Mouse (Mus musculus) heart, postnatal 14 days (tissue): Measurements from ENCODE around the gene Cnksr3. TPM values are rescaled to one million over a fixed set of nuclear protein-coding genes. Genes with fewer than 3 reads are reported as not detected.

ENCODE experiments used
- DNase-seq, 2 experiments: peaks; one replicate each; pipeline ENCODE4 v3.0.0; 2021 to 2022
- intact Hi-C: fragments of 180-260 bp; cut with DNase I; formaldehyde crosslinking; loops from one replicate; pipeline ENCODE4 v1.15.1; 2025
- long read RNA-seq, 2 experiments: library from polyadenylated mRNA; stranded (forward); transcript quantifications; one replicate each; pipeline ENCODE4 v2.0.0; 2021
- total RNA-seq, 2 experiments: library from RNA; stranded (reverse); gene quantifications; 2 replicates each; pipeline ENCODE4 v1.2.3; 2021

Cnksr3 gene
- 10 to 100 TPM; 21.9 to 22.5 TPM for total RNA-seq
- long read RNA-seq, experiment 1, transcript Cnksr3-201 (13 exons, 3,447 nt): major isoform, 12 of 17 reads
- long read RNA-seq, experiment 1, partial matches to known transcripts: 5 of 17 reads
- long read RNA-seq, experiment 1, other reads (novel, unspliced or antisense): 0 of 17 reads
- long read RNA-seq, experiment 2, transcript Cnksr3-201 (13 exons, 3,447 nt): major isoform, 16 of 24 reads
- long read RNA-seq, experiment 2, partial matches to known transcripts: 8 of 24 reads
- long read RNA-seq, experiment 2, other reads (novel, unspliced or antisense): 0 of 24 reads

DNA sequence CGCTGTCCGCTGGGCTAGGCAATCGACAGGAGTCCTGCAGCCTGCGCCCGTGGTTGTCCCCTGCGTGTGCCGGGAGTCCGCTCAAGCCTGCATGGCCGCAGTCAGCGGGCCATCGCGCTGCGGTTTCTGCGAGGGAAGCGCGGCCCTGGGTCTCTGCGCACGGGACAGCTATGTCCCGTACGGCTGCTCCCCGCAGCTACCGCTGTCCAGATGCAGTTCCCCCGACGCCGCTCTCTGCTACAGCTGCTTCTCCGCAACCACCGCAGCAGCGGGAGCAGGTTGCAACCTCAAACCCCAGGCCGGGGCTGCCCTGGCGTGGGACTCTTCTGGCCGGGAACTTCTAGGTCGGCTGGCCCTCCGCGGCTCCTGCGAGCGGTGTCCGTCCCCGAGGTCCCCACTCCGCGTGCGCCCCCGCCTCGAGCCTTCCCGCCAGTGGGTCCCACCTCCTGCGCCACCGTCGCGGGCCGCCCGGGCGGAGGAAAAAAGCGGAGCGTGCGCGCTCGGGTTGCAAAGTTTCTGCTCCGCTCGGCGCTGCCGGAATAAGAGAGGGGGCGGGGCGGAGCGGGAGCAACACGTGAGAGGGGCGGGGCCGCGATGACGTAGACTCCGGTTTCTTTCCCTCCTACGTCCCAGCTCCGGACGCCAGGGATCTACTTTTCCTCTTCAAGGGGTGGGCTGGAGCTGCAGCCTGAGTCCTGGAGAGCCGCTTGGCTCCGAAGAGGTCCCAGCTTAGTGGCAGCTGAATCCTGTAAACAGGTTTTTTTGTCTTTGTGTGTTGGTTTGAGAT is at the start of gene Cnksr3:
TSS of gene Cnksr3 (minus strand) at position 542 of the 787 bp plus-strand sequence.
- intact Hi-C loops: loop anchor here (5.0 kb wide), 3 partner anchors 70 to 120 kb away; no protein-coding TSS in a partner anchor
- peak; percentile 98 to 99 for DNase-seq

DNA sequence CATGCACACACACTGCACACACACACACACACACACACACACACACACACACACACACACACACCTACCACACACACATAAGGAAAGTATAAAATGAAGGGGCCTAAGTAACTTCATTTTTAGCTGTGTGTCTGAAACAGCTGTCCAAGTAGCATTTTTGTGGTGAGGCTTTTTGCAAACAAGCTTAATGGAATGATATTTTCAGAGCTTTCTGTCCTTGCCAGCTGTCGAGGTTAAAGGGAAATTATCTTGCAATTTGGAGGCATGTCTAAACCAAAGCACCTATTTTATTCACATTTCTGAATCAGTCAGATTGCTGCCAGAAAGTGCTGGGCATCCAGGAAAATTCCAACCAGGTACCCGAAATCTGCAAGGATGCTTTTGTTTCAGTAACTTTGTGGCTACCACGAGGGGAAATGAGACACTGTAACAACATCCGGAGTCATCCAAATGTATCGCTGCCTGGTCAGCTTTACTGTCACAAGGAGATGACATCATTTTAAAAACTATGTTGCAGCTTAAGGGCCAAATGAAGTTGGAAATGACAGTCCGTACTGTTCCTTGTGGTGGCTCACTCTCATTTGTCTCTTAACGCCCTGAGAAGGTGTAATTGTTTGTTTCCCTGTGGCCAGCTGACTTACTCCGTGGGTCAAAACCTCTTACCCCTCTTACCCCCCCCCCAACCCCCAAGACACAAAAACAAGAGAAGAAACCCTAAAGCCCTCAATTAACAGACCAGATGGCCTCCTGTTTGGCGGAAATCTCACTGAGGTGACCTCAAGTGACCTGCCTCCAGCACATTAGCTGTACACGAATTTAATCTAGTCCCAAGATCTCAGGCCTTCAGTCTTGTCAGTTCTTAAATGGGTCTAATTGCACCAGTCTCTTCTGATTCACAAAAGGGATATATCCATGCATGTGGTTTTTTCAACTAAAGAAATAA is 48.4 kb upstream of the Cnksr3 start:
- intact Hi-C loops: no loop called here
- no peak for DNase-seq

DNA sequence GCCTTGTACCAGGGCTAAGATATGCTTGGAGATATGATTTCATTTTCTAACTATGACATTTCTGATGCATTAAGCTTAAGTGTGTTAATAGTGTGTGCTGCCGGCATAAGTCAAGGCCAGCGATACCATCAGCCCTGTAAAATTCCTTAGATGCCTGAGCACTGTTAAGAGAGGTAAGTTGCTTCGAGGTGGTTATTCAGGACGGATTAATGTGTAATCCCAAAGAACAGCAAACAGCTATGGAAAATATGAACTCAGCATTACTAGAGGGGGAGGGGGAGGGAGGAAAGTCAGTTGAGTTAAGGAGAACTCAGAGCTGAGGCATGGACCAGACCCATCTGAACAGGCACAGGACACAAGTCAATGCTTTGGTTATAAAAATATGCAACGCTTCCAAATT is 46.6 kb upstream of the Cnksr3 start:
- intact Hi-C loops: no loop called here
- DNase-seq: no peak

DNA sequence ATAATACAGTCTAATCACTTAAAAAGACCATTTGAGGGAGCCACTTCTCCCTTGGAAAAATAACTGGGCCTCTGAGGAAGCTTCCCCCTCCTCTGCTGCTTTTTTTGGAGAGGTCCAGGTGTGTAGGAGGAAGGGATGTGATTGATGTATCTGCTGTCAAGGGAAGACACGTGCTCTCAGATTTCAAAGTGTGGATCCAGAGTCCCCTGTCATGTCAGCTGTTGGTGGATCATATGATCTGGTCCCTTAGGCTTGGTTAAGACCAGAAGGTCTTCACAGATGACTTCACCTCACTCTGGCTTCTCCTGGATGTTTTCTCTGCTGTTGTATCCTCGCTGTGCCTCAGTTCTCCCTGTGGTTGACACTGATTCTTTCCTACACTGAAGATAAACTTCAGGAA is 38.4 kb upstream of the Cnksr3 start:
- no peak for DNase-seq
- intact Hi-C loops: no loop called here

DNA sequence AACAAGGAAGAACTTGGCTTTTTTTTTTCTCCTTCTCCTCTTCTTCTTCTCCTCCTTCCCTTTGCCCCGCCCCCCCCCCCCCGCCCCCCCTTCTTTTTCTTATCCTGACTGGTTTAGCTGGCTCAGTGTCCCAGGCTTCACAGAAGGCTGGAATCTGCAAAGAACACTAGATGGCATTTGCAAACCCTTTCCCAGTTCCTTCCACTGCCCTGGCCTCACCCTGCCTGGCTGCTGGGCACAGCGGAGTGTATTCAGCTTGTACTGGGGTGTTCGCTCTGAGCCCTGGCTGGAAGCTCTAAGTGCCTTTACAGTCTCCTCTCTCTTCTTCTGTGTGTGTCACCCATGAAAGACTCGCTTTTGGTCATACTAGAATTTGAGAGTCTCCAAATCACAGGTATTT is 22.6 kb upstream of the Cnksr3 start:
- DNase-seq: peak in 1 of 2 experiments; percentile 12
- intact Hi-C loops: no loop called here

DNA sequence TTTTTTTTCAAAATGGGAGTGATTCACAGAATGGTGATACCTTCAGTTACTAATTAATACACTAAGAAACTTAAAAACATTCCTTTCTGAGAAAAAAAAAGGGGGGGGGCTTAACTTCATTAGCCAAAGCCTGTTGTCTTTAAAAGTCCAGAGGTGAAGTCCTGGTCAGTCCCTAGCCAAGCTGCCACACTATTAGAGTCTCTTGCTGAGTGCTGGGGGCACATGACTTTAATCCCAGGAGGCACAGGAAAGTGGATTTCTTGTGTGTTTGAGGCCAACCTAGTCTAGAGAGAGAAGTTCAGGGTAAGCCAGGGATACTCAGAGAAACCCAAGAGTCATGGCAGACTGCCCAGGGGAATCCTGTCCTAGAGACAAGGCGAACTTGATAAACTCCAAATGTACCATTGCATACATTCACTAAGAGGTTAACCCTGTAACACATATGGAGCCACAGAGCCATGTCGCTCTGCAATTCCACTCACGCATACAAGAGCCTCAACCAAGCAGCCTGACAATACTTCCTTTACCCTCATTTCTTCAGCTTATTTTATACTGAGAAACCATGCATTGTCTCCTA is 5.6 kb upstream of the Cnksr3 start:
- intact Hi-C loops: no loop called here

DNA sequence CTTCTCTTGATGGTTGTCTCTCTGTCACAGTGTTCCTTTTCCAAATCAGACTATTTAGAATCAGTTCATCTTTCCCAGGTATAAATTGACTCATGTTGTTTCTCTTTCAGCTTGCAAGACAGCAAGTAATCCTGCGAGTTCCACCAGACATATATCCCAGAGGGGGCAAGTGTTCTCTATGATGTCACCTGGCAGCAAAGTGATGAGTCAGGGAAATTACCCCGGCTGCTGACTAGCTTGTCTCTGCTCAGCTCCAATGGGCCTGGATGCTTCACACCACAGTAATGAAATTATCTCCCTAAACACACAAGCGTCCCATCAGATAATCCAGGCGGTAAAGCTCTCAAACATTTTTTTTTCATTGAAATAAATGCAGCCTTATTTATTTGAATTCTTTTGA is 2.7 kb upstream of the Cnksr3 start:
- intact Hi-C loops: loop anchor here (5.0 kb wide), 3 partner anchors 72 to 118 kb away; no protein-coding TSS in a partner anchor
- DNase-seq: no peak

More for the DNA sequence above, 5.6 kb upstream of the Cnksr3 start:
- DNase-seq: no peak

DNA sequence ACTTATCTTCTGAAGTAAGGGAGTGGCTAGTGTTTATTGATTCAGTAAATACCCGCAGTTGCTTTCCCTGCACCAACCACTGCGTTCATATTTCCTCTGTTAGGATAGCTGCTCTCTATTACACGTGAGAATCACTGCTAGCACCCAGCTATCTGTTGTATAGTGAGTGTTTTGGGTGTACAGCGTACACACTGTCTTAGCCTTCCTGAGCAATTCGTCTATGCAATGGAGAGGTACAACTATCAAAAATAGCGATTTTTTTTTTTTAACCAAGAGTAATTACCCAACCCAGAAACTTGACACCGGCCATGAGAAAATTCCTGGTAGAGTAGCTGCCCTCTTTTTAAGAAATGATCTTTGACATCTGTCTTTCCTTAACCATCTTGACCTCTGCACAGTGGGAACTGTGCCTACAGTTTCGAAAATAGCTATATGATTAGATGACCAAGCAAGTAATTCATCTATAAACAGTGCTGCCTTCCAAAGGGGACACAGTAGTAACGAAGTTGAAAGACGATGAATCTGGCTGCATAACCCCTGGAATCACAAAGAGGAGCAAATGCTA is 1.1 kb upstream of the Cnksr3 start:
- intact Hi-C loops: loop anchor here (5.0 kb wide), 3 partner anchors 71 to 119 kb away; no protein-coding TSS in a partner anchor
- no peak for DNase-seq

DNA sequence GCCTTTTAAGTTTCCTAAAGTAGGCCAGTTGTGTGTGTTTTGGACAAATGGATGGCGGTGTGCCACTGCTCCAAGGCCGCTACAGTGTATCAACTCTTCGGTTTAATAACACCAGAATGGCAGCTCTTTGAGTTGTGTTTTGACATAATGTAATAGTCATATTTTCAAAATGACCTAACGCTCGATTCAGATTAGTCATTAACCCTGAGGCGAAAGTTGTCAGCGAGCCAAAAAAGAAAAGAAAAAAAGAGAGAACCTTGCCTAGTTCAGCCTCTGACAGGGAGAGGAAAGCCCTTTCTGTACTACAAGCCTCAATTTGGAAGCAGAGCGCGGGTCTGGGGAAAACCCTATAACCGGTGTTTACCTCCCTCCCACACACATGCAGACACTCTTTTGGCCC is 500 bp upstream of the Cnksr3 start:
- intact Hi-C loops: loop anchor here (5.0 kb wide), 3 partner anchors 70 to 120 kb away; no protein-coding TSS in a partner anchor
- DNase-seq: no peak

DNA sequence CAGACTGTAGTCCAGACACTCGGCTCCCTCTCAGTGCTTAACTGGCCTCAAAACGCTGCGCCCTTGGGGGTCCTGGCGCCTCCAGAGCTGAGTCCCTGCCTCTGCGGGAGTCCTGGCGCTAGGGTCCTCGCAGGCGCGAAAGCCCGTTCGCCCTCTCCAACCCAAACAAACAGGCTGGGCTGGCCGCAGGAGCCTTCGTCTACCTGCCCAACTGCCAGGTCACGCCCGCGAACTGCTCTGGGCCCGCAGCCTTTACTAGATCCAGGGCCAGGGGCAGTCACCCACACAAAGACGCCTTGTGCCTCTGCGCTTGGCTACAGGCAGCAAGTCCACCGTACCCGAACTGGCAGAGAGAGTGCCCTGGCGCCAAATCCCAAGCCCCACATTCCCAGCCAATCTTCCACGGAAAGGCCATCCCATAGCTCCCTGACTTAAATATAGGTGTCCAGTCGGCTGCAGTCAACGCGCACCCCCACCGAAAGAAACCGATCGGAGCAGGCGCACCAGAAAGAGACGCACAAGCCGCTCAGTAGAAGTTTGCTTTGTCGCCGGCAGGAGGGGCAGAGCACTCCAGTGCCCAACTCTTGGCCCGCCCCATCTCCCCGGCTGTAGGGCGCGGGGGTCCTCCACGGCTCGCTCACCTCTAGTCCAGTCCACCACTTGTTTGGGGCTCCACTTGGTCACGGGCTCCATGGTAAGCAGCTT is 894 bp downstream of the Cnksr3 start:
- DNase-seq: peak; percentile 80 to 81
- intact Hi-C loops: loop anchor here (5.0 kb wide), 3 partner anchors 69 to 121 kb away; no protein-coding TSS in a partner anchor

DNA sequence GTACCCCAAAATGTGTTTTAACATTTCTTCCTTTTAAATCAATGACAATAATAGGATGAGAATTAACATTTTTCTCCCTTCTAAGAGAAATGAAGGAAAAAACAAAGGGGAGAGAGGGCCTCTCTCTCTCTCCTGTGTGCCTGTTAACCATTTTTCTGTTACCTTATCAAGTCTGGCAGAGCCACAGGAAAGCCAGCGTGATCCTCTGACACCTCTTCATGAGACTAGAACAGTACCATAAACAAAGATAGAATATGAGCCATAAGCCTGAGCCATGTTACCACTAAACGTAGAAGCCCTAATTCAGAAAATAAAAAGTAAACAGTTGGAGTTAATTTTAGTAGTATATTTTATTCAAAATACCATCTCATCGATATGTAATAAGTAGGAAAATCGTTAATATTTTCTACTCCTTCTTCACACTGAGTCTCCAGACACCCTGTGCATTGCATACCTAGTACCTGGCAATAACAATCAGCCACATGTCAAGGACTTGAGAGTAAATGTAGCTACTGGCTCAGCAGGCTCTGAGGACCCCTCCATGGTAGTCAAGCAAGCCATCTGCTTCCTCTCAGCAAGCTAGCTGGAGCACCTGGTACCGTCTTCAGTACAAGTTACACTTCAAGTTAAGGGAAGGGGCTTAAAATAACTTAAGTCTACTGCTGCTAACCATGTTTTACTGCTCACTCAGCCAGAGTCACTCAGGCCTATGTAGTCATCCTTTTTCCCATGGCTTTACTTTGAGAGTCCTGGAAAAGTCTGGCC is 2.2 kb downstream of the Cnksr3 start:
- intact Hi-C loops: loop anchor here (5.0 kb wide), 3 partner anchors 68 to 122 kb away; no protein-coding TSS in a partner anchor

DNA sequence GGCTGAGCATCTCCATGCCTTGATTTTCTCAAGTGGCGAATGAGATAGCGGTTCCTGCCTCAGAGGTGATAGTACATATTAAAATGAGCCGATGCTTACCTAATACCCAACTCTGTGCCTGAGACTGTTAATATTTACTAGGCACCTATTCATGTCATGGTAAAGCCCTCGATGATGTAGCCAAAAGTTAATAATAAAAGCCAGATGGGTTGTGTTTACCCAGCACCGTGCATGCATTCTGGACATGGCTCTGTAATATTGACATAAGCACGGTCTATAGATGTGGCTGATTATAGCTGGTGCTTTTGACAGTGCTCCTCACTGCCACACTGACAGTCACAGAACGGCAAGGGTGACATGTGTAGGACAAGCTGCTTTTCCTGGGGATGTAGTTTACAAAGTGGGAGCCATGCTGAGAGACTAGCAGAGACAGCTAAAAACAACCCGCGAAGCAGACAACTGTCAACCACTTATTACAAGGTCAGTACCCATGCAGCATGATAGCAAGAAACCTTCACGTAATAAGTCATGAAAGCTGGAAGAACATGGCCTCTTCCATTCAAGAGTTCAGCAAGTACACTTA is 3.1 kb downstream of the Cnksr3 start:
- DNase-seq: no peak
- intact Hi-C loops: no loop called here

More for the DNA sequence above, 2.2 kb downstream of the Cnksr3 start:
- no peak for DNase-seq

DNA sequence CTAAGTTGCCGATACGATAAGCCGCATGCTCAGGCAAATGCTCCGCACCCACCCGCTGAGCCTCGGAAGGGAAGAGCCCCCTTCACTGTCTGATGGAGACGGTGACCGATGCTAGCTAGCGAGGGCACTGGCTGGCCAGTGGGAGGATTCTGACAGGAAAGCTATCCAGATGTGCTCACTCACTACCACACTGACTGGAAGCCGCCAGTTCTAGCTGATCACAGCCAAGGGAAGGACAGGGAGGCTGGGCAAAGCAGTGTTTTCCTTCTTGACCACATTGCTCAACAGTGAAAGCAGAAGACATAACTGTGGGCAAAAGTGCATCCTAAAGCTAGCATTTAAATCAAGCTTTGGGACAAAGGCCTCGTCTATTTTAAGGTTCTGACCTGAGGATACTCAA is 4.7 kb downstream of the Cnksr3 start:
- DNase-seq: no peak
- intact Hi-C loops: no loop called here

DNA sequence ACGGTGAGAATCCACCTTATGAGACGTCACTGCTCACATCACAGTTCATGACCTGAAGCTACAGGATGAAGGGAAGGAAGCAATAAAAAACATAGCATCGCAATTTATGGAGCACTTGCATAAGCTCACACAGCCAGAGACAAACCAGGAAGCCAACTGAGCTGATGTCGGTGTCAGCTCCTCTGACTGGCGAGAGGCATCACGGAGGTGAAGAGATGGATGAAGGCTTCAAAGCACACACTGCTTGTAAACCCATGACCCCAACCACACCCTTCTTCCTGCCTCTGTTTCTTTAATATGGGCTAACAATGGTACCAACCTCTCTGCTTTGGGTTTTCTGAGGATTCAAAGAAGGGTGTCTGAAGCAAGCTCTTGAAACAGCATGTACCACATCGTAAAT is 5.5 kb downstream of the Cnksr3 start:
- DNase-seq: no peak
- intact Hi-C loops: no loop called here

DNA sequence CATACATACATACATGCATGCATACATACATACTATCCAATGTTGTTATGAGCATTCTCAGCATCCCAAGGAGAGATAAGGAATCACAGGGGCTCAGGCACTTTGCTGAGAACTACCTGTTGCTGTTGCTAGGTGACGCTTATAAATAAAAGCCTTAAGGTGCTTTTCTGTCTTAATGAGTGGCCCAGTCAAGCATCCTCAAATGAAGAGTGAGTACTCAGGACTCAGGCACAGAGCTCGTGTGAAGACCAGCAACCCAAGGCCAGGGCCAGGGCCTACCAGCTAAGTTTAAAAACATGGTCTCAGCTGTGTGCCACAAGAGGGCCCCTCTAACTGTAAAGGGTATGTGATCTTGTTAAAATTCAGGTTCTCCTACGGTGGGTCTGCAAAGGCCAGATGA is 6.5 kb downstream of the Cnksr3 start:
- intact Hi-C loops: loop anchor here (2.0 kb wide), 1 partner anchor 17 kb away; no protein-coding TSS in a partner anchor
- DNase-seq: no peak

DNA sequence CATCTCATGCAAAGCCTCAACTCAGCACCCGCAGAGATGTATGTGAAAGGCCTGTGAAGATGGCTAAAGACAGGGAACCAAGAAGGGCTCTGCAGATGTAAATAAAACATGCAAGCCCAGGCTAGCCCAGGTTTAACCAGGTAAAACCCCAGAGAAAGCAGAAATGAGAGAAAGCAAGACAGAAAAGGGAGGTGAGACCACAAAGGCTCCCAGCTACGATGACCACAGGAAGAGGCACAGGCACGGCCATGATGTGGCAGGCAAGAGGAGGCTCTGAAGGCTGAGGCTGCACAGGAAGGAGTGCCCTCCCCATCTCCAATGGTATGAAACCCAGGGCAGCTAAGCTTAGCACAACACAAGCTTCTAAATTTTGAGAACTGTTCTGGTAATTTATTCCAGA is 7.1 kb downstream of the Cnksr3 start:
- intact Hi-C loops: loop anchor here (2.0 kb wide), 1 partner anchor 16 kb away; no protein-coding TSS in a partner anchor
- no peak for DNase-seq

DNA sequence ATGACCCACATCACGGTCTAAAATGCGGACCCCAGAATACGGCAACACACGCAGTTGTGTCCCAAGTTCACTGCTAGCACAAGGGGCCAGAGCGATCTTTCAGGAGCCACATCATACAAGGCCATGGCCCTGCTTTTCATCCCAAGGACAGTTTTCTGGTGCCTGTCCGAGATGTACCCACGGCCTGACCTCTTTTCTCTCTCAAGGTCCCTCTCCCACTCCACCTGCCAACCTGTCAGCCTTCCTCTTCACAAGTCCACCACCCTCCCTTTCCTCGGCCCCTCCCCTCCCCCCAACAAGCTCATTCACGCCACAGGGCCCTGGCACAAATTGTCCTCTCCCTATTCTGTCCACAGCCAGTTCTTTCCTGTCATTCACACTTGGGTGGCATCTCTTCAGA is 9.5 kb downstream of the Cnksr3 start:
- intact Hi-C loops: no loop called here
- no peak for DNase-seq

DNA sequence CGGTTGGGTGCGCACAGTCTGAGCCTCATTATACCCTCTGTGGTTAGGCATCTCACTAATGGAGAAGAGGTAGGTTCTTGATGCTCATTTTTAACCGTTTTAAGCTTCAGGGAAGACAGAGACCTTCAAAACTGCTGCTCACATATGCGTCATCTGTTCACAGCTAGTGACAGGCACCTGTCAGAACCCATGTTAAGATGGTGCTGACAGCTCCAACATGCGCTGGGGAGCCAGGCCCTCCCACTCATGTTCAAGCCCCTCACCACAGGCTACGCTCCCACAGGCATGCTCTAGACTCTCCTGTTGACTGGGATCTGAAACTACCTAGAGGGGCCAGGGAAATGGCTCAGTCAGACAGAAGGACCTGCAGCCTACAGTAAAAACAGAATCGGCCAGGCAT is 11.4 kb downstream of the Cnksr3 start:
- no peak for DNase-seq

More for the DNA sequence above, 11.4 kb downstream of the Cnksr3 start:
- intact Hi-C loops: no loop called here
